Mouse (Mus musculus) liver, postnatal 0 days (tissue): Measurements from ENCODE around the gene Cd79b. TPM values are rescaled to one million over a fixed set of nuclear protein-coding genes. Genes with fewer than 3 reads are reported as not detected.
"Not testable (repeated sequence)": the region's sequence is repeated elsewhere in the genome, so short reads cannot be mapped to it uniquely, and the experiment has no call there.

ENCODE experiments used
- ATAC-seq: fragments of 200-750 bp; cut with Nextera tagmentation; 2 replicates; pipeline ENCODE4 v1.8.0; 2017; ENCODE audit warnings: mild to moderate bottlenecking, moderate library complexity
- DNase-seq: peaks from one replicate; pipeline ENCODE4 v3.0.0-alpha.2; 2016
- H3K27ac ChIP-seq: fragments of 300-500 bp; sonication (generic); 2 replicates; pipeline ENCODE4 v1.5.1; 2014; ENCODE audit warnings: antibody characterized with exemption, moderate library complexity, mild to moderate bottlenecking, low read depth
- H3K27me3 ChIP-seq: fragments of 300-500 bp; sonication (generic); 2 replicates; pipeline ENCODE4 v1.6.1; 2014; ENCODE audit warnings: low read length, control low read depth, mixed read lengths; ENCODE audit not compliant: insufficient read depth
- H3K36me3 ChIP-seq: fragments of 300-500 bp; sonication (generic); replicated peaks from 2 replicates; pipeline ENCODE4 v1.6.1; 2014; ENCODE audit warnings: mild to moderate bottlenecking, control low read depth, low read length, moderate library complexity, mixed read lengths; ENCODE audit not compliant: insufficient read depth
- H3K4me1 ChIP-seq: fragments of 300-500 bp; sonication (generic); 2 replicates; pipeline ENCODE4 v1.6.1; 2014; ENCODE audit warnings: antibody characterized with exemption, mild to moderate bottlenecking, control low read depth; ENCODE audit not compliant: insufficient read depth
- H3K4me2 ChIP-seq: fragments of 300-500 bp; sonication (generic); 2 replicates; pipeline ENCODE4 v1.6.1; 2014; ENCODE audit warnings: low read depth, mild to moderate bottlenecking, low read length, moderate library complexity, mixed read lengths
- H3K4me3 ChIP-seq: fragments of 300-500 bp; sonication (generic); 2 replicates; pipeline ENCODE4 v1.5.1; 2014; ENCODE audit warnings: low read depth, low read length
- H3K9ac ChIP-seq: fragments of 300-500 bp; sonication (generic); replicated peaks from 2 replicates; pipeline ENCODE4 v1.6.1; 2014; ENCODE audit warnings: mild to moderate bottlenecking, moderate library complexity
- H3K9me3 ChIP-seq: fragments of 300-500 bp; sonication (generic); 2 replicates; pipeline ENCODE4 v1.6.1; 2016; ENCODE audit warnings: mild to moderate bottlenecking, control low read depth, low read length, mixed read lengths
- CTCF ChIP-seq: sonication (generic); IDR thresholded peaks from 2 replicates; pipeline ENCODE4 v1.5.1; 2016; ENCODE audit warnings: antibody characterized with exemption, low read depth
- EP300 ChIP-seq: IDR thresholded peaks from 2 replicates; pipeline ENCODE4 v1.6.1; 2016; ENCODE audit warnings: antibody characterized with exemption, low read depth, mild to moderate bottlenecking
- WGBS: fragments of 180-500 bp; shearing (Covaris S2); extraction: QIAGEN DNeasy Blood & Tissue Kit; methylation state at CpG from one replicate; pipeline ENCODE4 v1.1.7; 2014; ENCODE audit not compliant: insufficient replicate concordance; 5-methylcytosine and 5-hydroxymethylcytosine counted together
- polyA plus RNA-seq: library from polyadenylated mRNA; unstranded; fragments of >200 nt; fragmentation: Nextera tagmentation; extraction: Ambion mirVana; gene quantifications from 2 replicates; pipeline ENCODE4 v1.2.1, GENCODE M21; 2015

Gene Cd79b
- polyA plus RNA-seq, 1 experiment from 2014 or later, result 34.8 TPM

GRCm38 (mm10) chr11:106351253-106351652 is 36.7 kb upstream of the Cd79b start:
- WGBS, result 56% methylated on average over 3 of the region's 3 CpGs

GRCm38 (mm10) chr11:106350853-106351252 is 36.3 kb upstream of the Cd79b start:
- ATAC-seq, result peak; percentile 85
- Histone ChIP-seq H3K27me3 (no peaks in the 10 kb centered on the region), H3K4me3 (no peak overlapping the region)

More at GRCm38 (mm10) chr11:106351253-106351652, 36.7 kb upstream of the Cd79b start:
- Histone ChIP-seq H3K27me3 (no peaks in the 10 kb centered on the region), H3K9me3 (no peaks in the 10 kb centered on the region), H3K27ac (no peak overlapping the region), H3K4me1 (peaks cover 6% of the 10 kb centered on the region; the same call in 1 of the 2 replicates), H3K9ac (no peak overlapping the region), H3K36me3 (no peaks in the 10 kb centered on the region), H3K4me2 (no peak overlapping the region), H3K4me3 (no peak overlapping the region)
- ATAC-seq, result peak; percentile 29
- no peak for DNase-seq
- TF ChIP-seq EP300 (no peak), CTCF (no peak)

GRCm38 (mm10) chr11:106349772-106350171 is 35.2 kb upstream of the Cd79b start:
- H3K9ac ChIP-seq, result no peak overlapping the region
- 56% methylated on average over 6 of the region's 6 CpGs for WGBS
- no peak overlapping the region for H3K27ac ChIP-seq
- no peak for DNase-seq
- TF ChIP-seq CTCF, result no peak
- no peak for TF ChIP-seq EP300
- no peaks in the 10 kb centered on the region for H3K4me1 ChIP-seq
- no peak for ATAC-seq
- no peaks in the 10 kb centered on the region for H3K27me3 ChIP-seq
- no peak overlapping the region for H3K4me2 ChIP-seq
- H3K36me3 ChIP-seq, result no peaks in the 10 kb centered on the region
- H3K4me3 ChIP-seq, result no peak overlapping the region
- no peaks in the 10 kb centered on the region for H3K9me3 ChIP-seq

More at GRCm38 (mm10) chr11:106350853-106351252, 36.3 kb upstream of the Cd79b start:
- DNase-seq, result peak; percentile 35
- WGBS, result 47% methylated on average over 5 of the region's 5 CpGs
- no peak for TF ChIP-seq EP300
- TF ChIP-seq CTCF, result no peak
- Histone ChIP-seq H3K9me3 (no peaks in the 10 kb centered on the region), H3K4me2 (no peak overlapping the region), H3K27ac (no peak overlapping the region), H3K36me3 (no peaks in the 10 kb centered on the region), H3K9ac (no peak overlapping the region), H3K4me1 (peaks cover 5% of the 10 kb centered on the region; the same call in 1 of the 2 replicates)

GRCm38 (mm10) chr11:106344910-106345309 is 30.3 kb upstream of the Cd79b start:
- H3K9me3 ChIP-seq, result no peaks in the 10 kb centered on the region
- H3K4me2 ChIP-seq, result no peak overlapping the region
- ATAC-seq (no peak), DNase-seq (no peak)
- H3K36me3 ChIP-seq, result no peaks in the 10 kb centered on the region
- H3K4me3 ChIP-seq, result no peak overlapping the region
- no peak overlapping the region for H3K27ac ChIP-seq
- H3K27me3 ChIP-seq, result no peaks in the 10 kb centered on the region
- no peaks in the 10 kb centered on the region for H3K4me1 ChIP-seq
- WGBS, result 50% methylated on average over 6 of the region's 6 CpGs
- no peak for TF ChIP-seq EP300
- no peak overlapping the region for H3K9ac ChIP-seq

- 44% methylated on average over 9 of the region's 9 CpGs for WGBS
- H3K4me1 ChIP-seq, result no peaks in the 10 kb centered on the region
- no peaks in the 10 kb centered on the region for H3K27me3 ChIP-seq
- H3K4me3 ChIP-seq, result no peak overlapping the region
- no peaks in the 10 kb centered on the region for H3K36me3 ChIP-seq
- DNase-seq (no peak), ATAC-seq (no peak)
- H3K4me2 ChIP-seq, result no peak overlapping the region
- no peak overlapping the region for H3K9ac ChIP-seq
- H3K27ac ChIP-seq, result no peak overlapping the region
- TF ChIP-seq CTCF (no peak), EP300 (no peak)
- no peaks in the 10 kb centered on the region for H3K9me3 ChIP-seq
These were observed 26.5 kb upstream of the Cd79b start for GRCm38 (mm10) chr11:106340990-106341520.

- not testable (repeated sequence) for H3K4me3 ChIP-seq, H3K4me1 ChIP-seq, H3K36me3 ChIP-seq, H3K4me2 ChIP-seq, H3K27ac ChIP-seq, ATAC-seq, H3K27me3 ChIP-seq, H3K9me3 ChIP-seq, H3K9ac ChIP-seq, DNase-seq
- 74% methylated on average over 4 of the region's 4 CpGs for WGBS
These were observed 24.8 kb upstream of the Cd79b start for GRCm38 (mm10) chr11:106339323-106339722.

- no peak for DNase-seq
These were observed 24.3 kb upstream of the Cd79b start for GRCm38 (mm10) chr11:106338870-106339269.

More at GRCm38 (mm10) chr11:106338870-106339269, 24.3 kb upstream of the Cd79b start:
- Histone ChIP-seq H3K4me1 (no peaks in the 10 kb centered on the region), H3K9ac (no peak overlapping the region), H3K36me3 (no peaks in the 10 kb centered on the region), H3K27ac (no peak overlapping the region), H3K9me3 (no peaks in the 10 kb centered on the region), H3K27me3 (no peaks in the 10 kb centered on the region), H3K4me2 (no peak overlapping the region), H3K4me3 (no peak overlapping the region)
- TF ChIP-seq EP300 (no peak), CTCF (no peak)
- ATAC-seq, result no peak
- WGBS, result 80% methylated on average over 7 of the region's 7 CpGs
